Mouse (Mus musculus) spleen, adult 2 months (tissue): ENCODE measurements around the gene Vti1a.

Experiments
- CTCF ChIP-seq: fragments of 200-500 bp; IDR thresholded peaks from 2 replicates; pipeline ENCODE4 v1.5.1; 2011; ENCODE audit warnings: mild to moderate bottlenecking, inconsistent platforms; ENCODE audit not compliant: insufficient read depth, insufficient read length, insufficient replicate concordance; ENCODE audit errors: extremely low read depth
- POLR2A ChIP-seq: fragments of 200-500 bp; IDR thresholded peaks from 2 replicates; pipeline ENCODE4 v1.6.1; 2011; ENCODE audit warnings: low read depth, low read length, inconsistent platforms

GRCm38 (mm10) chr19:55456325-55457091 is 140.4 kb downstream of the Vti1a start:
- TF ChIP-seq CTCF (no peak), POLR2A (no peak)
